Mouse (Mus musculus) erythroid progenitor cell, adult 5-6 weeks (primary cell): ENCODE data around the gene Fancg. TPM values are rescaled to one million over a fixed set of nuclear protein-coding genes. Genes with fewer than 3 reads are reported as not detected.
A peak's percentile ranks its signal among the peaks of the same experiment; 100 is the strongest.

Experiments used
- ATAC-seq: replicated peaks from 2 replicates; pipeline ENCODE4 v1.8.0; 2016; ENCODE audit warnings: moderate number of reproducible peaks, mild to moderate bottlenecking, moderate TSS enrichment, inconsistent platforms; ENCODE audit not compliant: poor library complexity, low FRiP score, severe bottlenecking
- total RNA-seq, 2 experiments: library from RNA; stranded (forward) in 1 of 2; stranded (reverse) in 1 of 2; fragments of 150-400 nt in 1 of 2; fragments of 186-747, 209-891 nt in 1 of 2; gene quantifications; 2 replicates each; pipeline versions ENCODE4 v1.2.3 to v1.2.4; 2015 to 2017; ENCODE audit warnings: low replicate concordance in 2 of 2

Fancg gene
- total RNA-seq, 2 experiments from 2014 or later: 12.6 to 59.7 TPM

- no peak for ATAC-seq
These were observed 26.1 kb upstream of the Fancg start for GRCm38 (mm10) chr4:43036356-43036755.

- no peak for ATAC-seq
These were observed 25.5 kb upstream of the Fancg start for GRCm38 (mm10) chr4:43035851-43036250.

DNA sequence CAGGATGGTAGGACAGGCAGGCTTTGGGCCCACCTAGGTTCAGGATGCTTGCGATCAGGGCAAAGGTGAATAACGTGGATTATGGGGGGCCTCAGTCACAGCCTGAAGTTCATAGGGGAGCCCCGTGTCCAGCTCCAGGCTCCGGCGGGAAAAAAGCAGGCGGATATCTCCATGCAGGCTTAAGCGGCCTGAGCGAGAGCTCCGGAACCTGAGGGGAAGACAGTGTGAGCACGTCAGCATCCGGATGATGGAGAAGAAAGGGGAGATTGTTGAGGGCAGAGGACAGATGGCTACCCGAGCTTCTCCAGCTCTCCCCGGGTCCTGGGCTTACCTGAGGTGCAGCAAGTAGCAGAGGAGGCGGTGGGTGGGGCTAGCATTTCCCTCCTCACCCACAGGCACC is 23.2 kb upstream of the Fancg start:
- no peak for ATAC-seq

GRCm38 (mm10) chr4:43032501-43032900 is 22.2 kb upstream of the Fancg start:
- ATAC-seq: no peak

GRCm38 (mm10) chr4:43031237-43031995 is 21.1 kb upstream of the Fancg start, which contains the start of gene Stoml2:
Stoml2 (minus strand) TSS chr4:43031710.
- peak; percentile 94 for ATAC-seq

GRCm38 (mm10) chr4:43030780-43031230 is 20.5 kb upstream of the Fancg start:
- ATAC-seq: peak; percentile 65

DNA sequence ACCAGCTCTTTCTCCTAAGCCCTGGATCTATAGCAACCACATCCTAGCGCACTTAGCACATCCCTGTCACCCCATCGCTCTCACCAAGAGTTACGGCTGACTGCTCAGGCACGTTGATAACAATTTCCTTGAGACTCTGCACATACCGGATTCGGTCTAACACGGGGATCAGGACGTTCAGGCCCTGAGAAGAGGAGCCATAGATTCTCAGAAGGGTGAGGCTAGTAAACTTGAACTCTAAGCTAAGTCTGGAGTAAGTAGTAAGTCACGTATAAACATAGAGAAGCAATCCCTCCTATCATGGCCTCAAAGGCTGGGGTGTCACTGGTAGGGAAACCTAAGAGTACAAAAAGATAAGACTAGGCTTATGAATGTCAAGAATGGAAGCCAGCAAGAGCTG is 20.0 kb upstream of the Fancg start:
- ATAC-seq: peak; percentile 11

DNA sequence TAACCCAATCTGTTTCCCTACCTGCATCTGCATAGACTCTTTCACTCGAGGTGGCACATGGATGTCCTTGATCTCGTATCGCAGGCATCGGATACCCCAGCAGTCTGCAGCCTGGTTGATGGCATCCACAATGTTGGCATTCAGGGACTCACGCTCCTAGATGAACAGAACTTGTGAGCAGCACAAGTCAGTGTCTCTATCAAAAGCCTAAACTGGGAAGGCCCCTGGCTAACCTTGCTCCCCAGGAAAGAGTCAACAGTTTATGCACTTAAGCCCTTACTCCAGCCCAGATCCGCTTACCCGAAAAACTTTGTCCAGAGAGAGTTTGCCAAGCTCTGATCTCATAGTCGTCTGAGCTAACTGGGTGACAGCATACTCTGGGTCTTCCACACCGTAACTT is 19.4 kb upstream of the Fancg start:
- ATAC-seq: no peak

- no peak for ATAC-seq
These were observed 18.8 kb upstream of the Fancg start for GRCm38 (mm10) chr4:43029121-43029520.

GRCm38 (mm10) chr4:43025084-43025960 is 15.0 kb upstream of the Fancg start, which contains the start of gene Pigo:
Pigo (minus strand) TSS chr4:43025819.
- peak; percentile 93 for ATAC-seq

- no peak for ATAC-seq
These were observed 14.4 kb upstream of the Fancg start for GRCm38 (mm10) chr4:43024673-43025072.

GRCm38 (mm10) chr4:43021341-43021740 is 11.0 kb upstream of the Fancg start:
- no peak for ATAC-seq

DNA sequence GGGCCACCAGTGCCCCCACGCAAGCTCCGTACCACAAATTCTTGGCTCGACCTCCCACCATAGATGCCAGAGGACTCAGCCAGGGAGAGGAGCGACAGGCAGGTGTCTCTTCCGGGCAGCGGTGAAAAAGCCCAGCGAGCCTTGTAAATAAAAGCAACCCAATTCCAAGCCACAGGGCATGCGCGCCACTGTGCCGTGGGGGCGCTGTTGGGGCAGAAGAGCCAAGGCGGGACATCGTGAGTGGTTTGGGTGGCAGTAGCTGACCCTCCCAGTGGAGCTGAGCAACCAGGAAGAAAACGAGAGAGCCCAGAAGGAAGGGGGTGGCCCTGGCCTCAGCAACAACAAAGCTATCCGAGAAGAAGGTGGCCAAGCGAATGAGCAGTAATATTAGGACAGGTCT is 10.6 kb upstream of the Fancg start:
- ATAC-seq: no peak

- ATAC-seq: no peak
These were observed 9.5 kb upstream of the Fancg start for GRCm38 (mm10) chr4:43019641-43020465.

DNA sequence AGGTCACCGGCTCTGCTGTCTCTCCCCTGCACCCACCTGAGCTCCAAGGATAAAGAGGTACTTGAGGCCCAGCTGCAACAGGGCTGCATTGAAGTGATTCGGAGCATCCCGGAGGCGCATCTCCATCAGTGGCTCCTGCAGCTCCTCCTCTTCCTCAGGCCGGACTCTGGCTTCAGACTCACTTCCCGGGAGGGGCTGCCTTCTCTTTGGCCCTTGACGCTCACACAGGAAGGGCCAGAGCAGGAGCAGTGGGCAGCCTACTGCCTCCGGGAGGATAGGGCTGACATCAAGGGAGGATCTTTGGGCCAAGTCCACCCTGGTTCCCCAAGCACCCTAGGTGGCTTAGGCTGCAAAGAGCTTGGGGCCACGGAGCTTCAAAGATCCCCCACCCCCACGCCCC is 8.9 kb upstream of the Fancg start:
- ATAC-seq: no peak

- ATAC-seq: no peak
These were observed 7.8 kb upstream of the Fancg start for GRCm38 (mm10) chr4:43018156-43018555.

- ATAC-seq: no peak
These were observed 1.8 kb upstream of the Fancg start for GRCm38 (mm10) chr4:43012091-43012490.

DNA sequence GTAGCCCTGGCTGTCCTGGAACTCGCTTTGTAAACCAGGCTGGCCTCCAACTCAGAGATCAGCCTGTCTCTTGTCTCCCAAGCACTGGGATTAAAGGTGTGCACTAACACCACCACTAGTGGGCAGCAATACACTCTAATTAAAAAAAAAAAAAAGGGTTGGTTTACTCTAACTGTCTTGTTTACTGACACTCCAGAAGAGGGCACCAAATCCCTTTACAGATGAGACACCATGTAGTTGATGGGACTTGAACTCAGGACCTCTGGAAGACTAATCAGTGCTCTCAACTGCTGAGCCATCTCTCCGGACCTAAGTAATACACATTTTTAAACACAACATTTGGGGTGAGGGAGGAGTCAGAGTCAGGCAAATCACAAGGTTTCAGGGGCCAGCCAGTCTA is 4.5 kb downstream of the Fancg start:
- ATAC-seq: peak; percentile 70

GRCm38 (mm10) chr4:43004951-43005350 is 5.4 kb downstream of the Fancg start:
- no peak for ATAC-seq
